Mouse (Mus musculus) hindbrain, embryonic 14.5 days (tissue): ENCODE results near the gene Aurkaip1. TPM values are rescaled to one million over a fixed set of nuclear protein-coding genes. Genes with fewer than 3 reads are reported as not detected.
A peak's percentile ranks its signal among the peaks of the same experiment; 100 is the strongest.

ENCODE experiments used
- ATAC-seq: fragments of 200-750 bp; cut with Nextera tagmentation; 2 replicates; pipeline ENCODE4 v1.8.0; 2017; ENCODE audit warnings: moderate number of reproducible peaks, mild to moderate bottlenecking, moderate TSS enrichment, moderate library complexity; ENCODE audit not compliant: low FRiP score
- DNase-seq: peaks from one replicate; pipeline ENCODE4 v3.0.0-alpha.2; 2015; ENCODE audit warnings: low spot score
- H3K27ac ChIP-seq: fragments of 300-500 bp; sonication (generic); 2 replicates; pipeline ENCODE4 v1.5.1; 2014; ENCODE audit warnings: mild to moderate bottlenecking, moderate library complexity
- H3K27me3 ChIP-seq: fragments of 300-500 bp; sonication (generic); 2 replicates; pipeline ENCODE4 v1.6.1; 2014; ENCODE audit warnings: mild to moderate bottlenecking, low read length, mixed read lengths; ENCODE audit not compliant: control insufficient read depth, insufficient read depth
- H3K36me3 ChIP-seq: fragments of 300-500 bp; sonication (generic); replicated peaks from 2 replicates; pipeline ENCODE4 v1.6.1; 2014; ENCODE audit not compliant: control insufficient read depth, insufficient read depth
- H3K4me1 ChIP-seq: fragments of 300-500 bp; sonication (generic); replicated peaks from 2 replicates; pipeline ENCODE4 v1.6.1; 2014; ENCODE audit warnings: antibody characterized with exemption, low read length, mixed read lengths; ENCODE audit not compliant: control insufficient read depth, insufficient read depth
- H3K4me2 ChIP-seq: fragments of 300-500 bp; sonication (generic); replicated peaks from 2 replicates; pipeline ENCODE4 v1.6.1; 2014; ENCODE audit warnings: mild to moderate bottlenecking, moderate library complexity
- H3K4me3 ChIP-seq: fragments of 300-500 bp; sonication (generic); replicated peaks from 2 replicates; pipeline ENCODE4 v1.5.1; 2014; ENCODE audit warnings: mild to moderate bottlenecking, low read length
- H3K9ac ChIP-seq: fragments of 300-500 bp; sonication (generic); 2 replicates; pipeline ENCODE4 v1.6.1; 2014
- H3K9me3 ChIP-seq: fragments of 300-500 bp; sonication (generic); 2 replicates; pipeline ENCODE4 v1.6.1; 2016; ENCODE audit warnings: low read length; ENCODE audit not compliant: control insufficient read depth
- WGBS: fragments of 180-500 bp; shearing (Covaris S2); extraction: QIAGEN DNeasy Blood & Tissue Kit; methylation state at CpG from one replicate; pipeline ENCODE4 v1.1.7; 2014; 5-methylcytosine and 5-hydroxymethylcytosine counted together
- polyA plus RNA-seq: library from polyadenylated mRNA; unstranded; fragments of >200 nt; fragmentation: Nextera tagmentation; extraction: Ambion mirVana; gene quantifications from 2 replicates; pipeline ENCODE4 v1.2.1, GENCODE M21; 2014

Gene Aurkaip1
- polyA plus RNA-seq, 1 experiment from 2014 or later = 126 TPM

GRCm38 (mm10) chr4:155837404-155838010 is 6.4 kb downstream of the Aurkaip1 start:
- peaks cover 9% of the 10 kb centered on the region; the same call in 1 of the 2 replicates for H3K27me3 ChIP-seq
- no peaks in the 10 kb centered on the region for H3K9me3 ChIP-seq
- no peak overlapping the region for H3K9ac ChIP-seq
- no peak overlapping the region for H3K27ac ChIP-seq
- peaks cover 20% of the 10 kb centered on the region for H3K4me1 ChIP-seq
- H3K4me2 ChIP-seq = no peak overlapping the region
- ATAC-seq (no peak), DNase-seq (no peak)
- H3K4me3 ChIP-seq = no peak overlapping the region
- 81% methylated on average over 11 of the region's 11 CpGs for WGBS
- peaks cover 8% of the 10 kb centered on the region; the same call in 1 of the 2 replicates for H3K36me3 ChIP-seq

GRCm38 (mm10) chr4:155838187-155839153 is 7.4 kb downstream of the Aurkaip1 start:
- WGBS = 56% methylated on average over 8 of the region's 8 CpGs
- no peak overlapping the region for H3K27ac ChIP-seq

GRCm38 (mm10) chr4:155839483-155839910 is 8.4 kb downstream of the Aurkaip1 start, which contains the start of gene Mxra8:
Mxra8 (plus strand) TSS chr4:155839680.
- Histone ChIP-seq H3K9me3 (no peaks in the 10 kb centered on the region), H3K4me2 (peak within 1 kb of the TSS; percentile 54), H3K9ac (peak within 1 kb of the TSS; percentile 51), H3K36me3 (no peaks in the 10 kb centered on the region), H3K4me1 (peaks cover 7% of the 10 kb centered on the region), H3K27ac (no peak within 1 kb of the TSS; the same call in 1 of the 2 replicates), H3K27me3 (peaks cover 9% of the 10 kb centered on the region; the same call in 1 of the 2 replicates), H3K4me3 (peak within 1 kb of the TSS; percentile 25)
- ATAC-seq (peak; percentile 53; the same call in 1 of the 2 replicates), DNase-seq (no peak)
- 4% methylated on average over 16 of the region's 16 CpGs for WGBS

More at GRCm38 (mm10) chr4:155838187-155839153, 7.4 kb downstream of the Aurkaip1 start:
- DNase-seq = no peak
- H3K27me3 ChIP-seq = peaks cover 9% of the 10 kb centered on the region; the same call in 1 of the 2 replicates
- H3K4me2 ChIP-seq = no peak overlapping the region
- no peak overlapping the region for H3K9ac ChIP-seq
- no peak overlapping the region for H3K4me3 ChIP-seq
- H3K36me3 ChIP-seq = 0 out of 2 replicates have a peak, but pooled peaks cover under 1% of the 10 kb centered on the region
- no peaks in the 10 kb centered on the region for H3K9me3 ChIP-seq
- ATAC-seq = no peak
- H3K4me1 ChIP-seq = peaks cover 10% of the 10 kb centered on the region

- Histone ChIP-seq H3K9ac (peak overlapping the region; percentile 51), H3K9me3 (no peaks in the 10 kb centered on the region), H3K4me1 (peaks cover 7% of the 10 kb centered on the region), H3K27me3 (peaks cover 9% of the 10 kb centered on the region; the same call in 1 of the 2 replicates), H3K4me2 (peak overlapping the region; percentile 54), H3K36me3 (no peaks in the 10 kb centered on the region), H3K27ac (no peak overlapping the region; the same call in 1 of the 2 replicates), H3K4me3 (peak overlapping the region; percentile 25)
- WGBS = 13% methylated on average over 8 of the region's 8 CpGs
- DNase-seq (no peak), ATAC-seq (0 out of 2 replicates have a peak, but pooled peaks have one; percentile 6)
Observed at GRCm38 (mm10) chr4:155840076-155841002, 9.3 kb downstream of the Aurkaip1 start.

GRCm38 (mm10) chr4:155841003-155841454 is 10.0 kb downstream of the Aurkaip1 start:
- H3K9me3 ChIP-seq = no peaks in the 10 kb centered on the region
- peaks cover 7% of the 10 kb centered on the region for H3K4me1 ChIP-seq
- ATAC-seq (peak; percentile 39), DNase-seq (no peak)
- H3K27ac ChIP-seq = no peak overlapping the region
- no peaks in the 10 kb centered on the region for H3K36me3 ChIP-seq
- H3K27me3 ChIP-seq = peaks cover 9% of the 10 kb centered on the region; the same call in 1 of the 2 replicates
- under 1% methylated on average over 32 of the region's 32 CpGs for WGBS
- H3K4me3 ChIP-seq = peak overlapping the region; percentile 25
- H3K9ac ChIP-seq = peak overlapping the region; percentile 50; the same call in 1 of the 2 replicates
- peak overlapping the region; percentile 54 for H3K4me2 ChIP-seq

- Histone ChIP-seq H3K4me3 (no peak overlapping the region), H3K4me2 (peak overlapping the region; percentile 54; the same call in 1 of the 2 replicates), H3K9me3 (no peaks in the 10 kb centered on the region), H3K4me1 (peaks cover 11% of the 10 kb centered on the region), H3K27me3 (peaks cover 9% of the 10 kb centered on the region; the same call in 1 of the 2 replicates), H3K36me3 (no peaks in the 10 kb centered on the region), H3K27ac (no peak overlapping the region), H3K9ac (no peak overlapping the region)
- DNase-seq (no peak), ATAC-seq (no peak)
- WGBS = 38% methylated on average over 38 of the region's 38 CpGs
Observed at GRCm38 (mm10) chr4:155841651-155842270, 10.7 kb downstream of the Aurkaip1 start.

GRCm38 (mm10) chr4:155843231-155843630 is 12.2 kb downstream of the Aurkaip1 start:
- ATAC-seq (no peak), DNase-seq (no peak)
- no peaks in the 10 kb centered on the region for H3K36me3 ChIP-seq
- 86% methylated on average over 5 of the region's 5 CpGs for WGBS
- no peak overlapping the region for H3K4me2 ChIP-seq
- peaks cover 17% of the 10 kb centered on the region for H3K4me1 ChIP-seq
- H3K4me3 ChIP-seq = no peak overlapping the region
- H3K27me3 ChIP-seq = peaks cover 9% of the 10 kb centered on the region; the same call in 1 of the 2 replicates
- no peak overlapping the region for H3K9ac ChIP-seq
- H3K27ac ChIP-seq = no peak overlapping the region
- no peaks in the 10 kb centered on the region for H3K9me3 ChIP-seq
